Mouse (Mus musculus): ENCODE measurements around the gene Nrgn.
A peak's percentile ranks its signal among the peaks of the same experiment; 100 is the strongest.

DNA sequence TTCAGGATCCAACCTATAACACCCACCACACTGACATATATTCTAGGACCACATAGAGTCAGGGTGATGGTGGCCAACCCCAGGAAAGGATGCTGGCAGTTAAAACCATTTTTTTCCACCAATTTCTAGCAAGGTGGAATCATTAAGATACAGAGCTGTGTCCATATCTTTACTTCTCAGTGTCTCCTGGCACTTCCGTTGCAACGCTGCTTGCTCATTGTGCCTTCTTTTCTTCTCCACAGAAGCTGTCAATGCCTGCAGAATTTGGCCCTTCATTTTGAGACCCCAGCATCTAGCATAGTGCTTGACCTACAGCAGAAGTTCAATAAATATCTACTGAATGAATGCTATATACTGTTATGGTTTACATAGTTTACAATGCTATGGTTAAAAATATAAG is 14.3 kb upstream of the Nrgn start:
- TF ChIP-seq CTCF (IDR thresholded peaks at IDR 0.05; ENCODE audit: low read depth) (no peak), EP300 (IDR thresholded peaks at IDR 0.05; ENCODE audit: low read depth) (peak; percentile 72)
